Mouse (Mus musculus) layer of hippocampus, postnatal 10 days (tissue): ENCODE results near the gene Mybl2. TPM values are rescaled to one million over a fixed set of nuclear protein-coding genes. Genes with fewer than 3 reads are reported as not detected.
A peak's percentile ranks its signal among the peaks of the same experiment; 100 is the strongest.

Experiments
- DNase-seq, 2 experiments: peaks; one replicate each; pipeline ENCODE4 v3.0.0; 2021; ENCODE audit warnings: low spot score in 2 of 2
- total RNA-seq, 2 experiments: library from RNA; stranded (reverse); gene quantifications; 2 replicates each; pipeline ENCODE4 v1.2.3; 2021

Mybl2 gene
- total RNA-seq, 2 experiments from 2014 or later: 2.6 to 3.4 TPM

DNA sequence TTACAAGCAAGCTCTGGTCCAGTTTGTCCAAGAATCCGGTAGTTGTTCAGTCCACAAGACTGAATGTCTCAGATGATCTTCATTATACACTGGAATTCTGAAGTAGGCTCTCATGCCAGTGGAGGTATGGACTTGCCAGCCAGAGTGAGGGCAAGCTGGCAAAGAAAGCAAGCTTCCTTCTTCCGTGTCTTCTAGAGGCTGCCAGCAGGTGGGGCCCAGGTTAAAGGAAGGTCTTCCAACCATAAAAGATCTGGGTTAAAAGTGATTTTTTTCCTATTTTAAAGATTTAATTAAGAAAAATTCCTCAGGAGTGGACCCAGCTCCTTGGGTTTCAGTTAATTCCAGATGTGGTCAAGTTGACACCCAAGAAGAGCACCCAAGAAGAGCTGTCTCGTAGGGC, 15.7 kb downstream of the Mybl2 start:
- no peak for DNase-seq

DNA sequence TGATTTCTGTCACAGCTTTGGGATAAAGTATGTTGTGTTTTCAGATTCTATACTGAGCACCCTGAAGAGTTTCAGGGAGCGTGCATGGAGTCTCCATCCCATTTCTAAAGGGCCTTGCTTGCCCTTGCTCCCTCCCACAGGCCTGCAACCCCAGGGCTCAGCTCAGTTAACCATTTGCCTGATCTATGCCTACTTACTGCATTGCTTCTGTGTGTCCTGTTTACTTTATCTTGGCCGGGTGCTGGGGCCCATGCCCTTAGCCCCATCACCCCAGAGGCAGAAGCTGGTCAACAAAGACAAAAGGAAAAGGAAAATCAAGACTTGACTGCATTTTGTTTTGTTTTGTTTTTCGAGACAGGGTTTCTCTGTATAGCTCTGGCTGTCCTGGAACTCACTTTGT, 17.1 kb downstream of the Mybl2 start:
- no peak for DNase-seq

DNA sequence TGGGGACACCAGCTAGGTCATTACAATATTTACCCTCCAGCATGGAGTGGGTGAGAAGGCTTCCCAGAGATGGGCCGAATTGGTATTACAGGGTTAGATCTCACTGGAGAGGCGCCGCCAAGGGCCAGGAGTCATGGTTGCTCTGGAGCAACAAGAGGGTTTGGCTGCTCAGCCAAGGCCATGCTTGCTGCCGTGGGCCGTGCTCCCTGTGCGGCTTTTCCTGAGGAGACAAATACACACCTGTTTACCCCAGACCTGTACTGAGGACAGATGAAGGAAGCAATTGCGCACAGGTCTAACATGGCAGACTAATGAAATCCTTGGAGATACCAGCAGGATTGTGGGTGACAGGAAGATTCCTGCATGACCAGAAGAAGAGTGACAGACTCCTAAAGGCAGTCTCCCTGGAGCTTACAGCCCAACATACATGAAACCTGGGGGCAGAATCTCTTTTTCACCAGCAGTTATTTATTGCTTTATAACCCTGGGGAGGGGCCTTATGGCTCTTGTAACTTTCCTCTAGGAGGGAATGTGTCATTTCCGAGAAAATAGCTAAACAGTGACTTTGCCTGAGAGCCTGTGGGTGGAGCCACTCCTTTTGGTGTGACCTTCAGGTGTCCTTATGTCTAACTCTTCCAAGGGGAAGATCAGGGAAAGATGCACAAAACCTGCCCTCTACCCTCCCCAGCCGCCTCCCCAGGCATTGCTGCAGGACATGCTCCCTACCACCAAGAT, 18.7 kb downstream of the Mybl2 start:
- DNase-seq: no peak

DNA sequence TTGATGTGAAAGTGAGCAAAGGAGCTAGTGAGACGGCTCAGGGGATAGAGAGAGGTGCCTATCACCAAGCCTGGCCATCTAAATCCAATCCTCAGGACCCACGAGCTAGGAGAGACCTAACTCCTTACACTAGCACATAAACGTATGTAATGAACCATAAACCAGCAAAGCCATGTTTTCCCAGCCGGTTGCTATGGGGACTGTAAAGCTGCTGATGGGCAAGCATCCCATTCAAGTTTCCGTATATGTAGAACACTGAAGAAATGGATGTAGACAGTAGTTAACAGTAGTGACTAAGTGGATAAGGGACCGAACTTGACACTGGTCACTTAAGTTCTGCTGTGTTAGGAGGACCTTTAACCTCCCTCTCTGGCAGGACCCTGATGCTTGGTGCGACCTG, 19.5 kb downstream of the Mybl2 start:
- no peak for DNase-seq

DNA sequence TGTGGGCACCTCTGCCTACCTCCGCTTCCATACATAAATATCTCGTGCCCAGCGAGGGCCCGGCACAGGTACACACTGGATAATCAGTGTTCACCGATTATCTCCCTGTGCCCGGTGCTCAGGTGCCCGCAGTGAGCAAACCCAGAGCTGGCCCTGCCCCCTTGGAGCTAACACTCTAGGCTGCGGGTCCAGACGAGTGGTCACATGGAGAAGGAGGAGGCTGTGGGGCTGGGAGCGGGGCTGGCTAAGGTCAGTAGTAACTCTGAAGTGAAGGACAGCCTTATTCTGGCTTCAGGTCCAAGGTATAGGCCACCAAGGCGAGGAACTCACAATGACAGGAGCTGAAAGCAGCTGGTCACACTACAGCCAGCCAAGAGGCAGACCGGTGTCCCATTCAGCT, 20.3 kb downstream of the Mybl2 start:
- no peak for DNase-seq

DNA sequence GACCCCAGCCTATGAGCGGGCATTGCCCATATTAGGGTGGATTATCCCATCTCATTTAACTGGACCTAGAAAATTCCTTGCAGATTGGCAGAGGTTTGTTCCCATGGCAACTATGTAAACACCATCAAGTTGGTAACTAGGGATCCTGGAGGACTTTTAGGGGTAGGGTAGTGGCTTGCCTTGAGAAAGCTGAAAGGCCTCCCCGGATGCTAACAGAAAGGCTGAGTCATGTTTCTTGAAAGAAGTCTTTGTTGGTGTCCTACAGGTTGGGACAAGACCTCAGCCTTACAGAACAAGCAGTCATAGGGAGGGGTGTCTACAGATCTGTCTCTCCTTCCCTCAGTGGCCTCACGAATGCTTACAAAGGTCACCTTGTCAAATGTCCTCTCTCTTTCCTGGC, 20.7 kb downstream of the Mybl2 start:
- no peak for DNase-seq

DNA sequence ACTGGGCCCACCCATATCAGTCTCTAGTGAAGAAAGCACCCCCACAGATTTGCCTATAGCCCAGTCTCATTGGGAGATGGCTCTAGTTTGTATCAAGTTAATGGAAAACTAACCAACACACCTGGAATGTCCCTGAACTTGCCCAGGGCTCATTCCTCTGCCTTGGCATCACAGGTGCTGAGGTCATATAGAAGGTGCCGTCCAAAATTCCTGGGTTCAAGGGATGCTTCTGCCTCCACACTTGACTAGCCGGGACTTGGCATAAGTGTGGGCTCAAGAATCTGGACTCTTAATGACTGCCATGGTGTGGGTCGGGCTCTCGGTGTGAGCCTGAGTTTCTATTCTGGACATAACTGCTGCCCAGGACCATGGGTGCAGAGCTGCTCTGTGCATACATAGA, 24.6 kb downstream of the Mybl2 start:
- DNase-seq: no peak

DNA sequence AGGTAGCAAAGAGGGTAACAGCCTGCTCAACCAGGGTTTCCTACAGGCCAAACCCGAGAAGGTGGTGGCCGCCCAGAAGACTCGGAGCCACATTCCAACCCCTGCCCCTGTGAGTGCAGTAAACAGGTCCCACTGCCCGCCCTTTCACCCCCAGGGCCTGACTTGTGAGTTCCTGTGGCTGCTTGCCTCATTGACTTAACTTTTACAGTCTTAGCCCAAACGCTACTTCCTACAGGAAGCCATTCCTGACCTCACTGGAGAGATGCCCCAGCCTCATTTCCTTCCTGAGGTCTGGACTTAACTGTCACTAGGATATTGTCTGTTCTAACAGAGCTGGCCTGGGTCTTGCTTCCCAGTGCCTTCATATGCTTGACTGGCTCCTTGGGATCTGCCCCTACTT, 28.1 kb downstream of the Mybl2 start:
- DNase-seq: no peak

DNA sequence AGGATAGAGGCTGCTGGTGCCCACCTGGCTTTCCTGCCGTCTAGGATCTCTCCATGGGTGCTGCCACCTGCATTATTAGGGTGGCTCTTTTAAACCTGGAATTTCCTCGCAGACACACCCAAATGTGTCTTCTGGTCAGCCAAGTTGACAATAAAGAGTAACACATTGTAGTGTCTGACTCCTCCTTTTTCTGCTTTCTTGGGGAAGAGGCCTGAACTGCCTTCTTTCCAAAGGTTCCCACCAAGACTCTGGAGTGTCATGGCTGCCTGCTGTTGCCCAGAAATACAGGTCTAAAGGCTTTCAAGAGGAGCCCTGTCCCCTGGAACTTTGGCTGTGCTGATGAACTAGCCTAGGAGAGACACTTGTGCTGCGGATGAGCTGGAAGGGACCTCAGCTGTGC, 30.0 kb downstream of the Mybl2 start:
- DNase-seq: no peak

DNA sequence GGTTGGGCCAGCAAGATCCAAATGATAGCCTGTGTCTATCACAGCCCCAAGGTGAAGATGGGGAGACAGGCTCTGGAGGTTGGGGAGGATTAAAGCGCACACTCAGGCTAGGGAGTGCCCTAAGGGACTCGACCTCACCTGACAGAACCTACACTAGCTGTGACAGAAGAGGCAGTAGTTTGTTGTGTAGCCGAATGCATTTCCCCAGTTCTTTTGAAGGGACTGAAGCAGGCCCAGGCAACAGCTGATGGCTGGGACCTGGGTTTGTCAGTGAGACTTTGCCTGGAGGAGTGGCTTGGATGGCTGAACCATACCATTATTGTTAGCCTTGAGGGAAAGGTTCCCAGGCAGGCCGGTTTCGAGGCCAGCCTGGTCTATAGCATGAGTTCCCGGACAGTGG, 30.6 kb downstream of the Mybl2 start:
- DNase-seq: no peak

DNA sequence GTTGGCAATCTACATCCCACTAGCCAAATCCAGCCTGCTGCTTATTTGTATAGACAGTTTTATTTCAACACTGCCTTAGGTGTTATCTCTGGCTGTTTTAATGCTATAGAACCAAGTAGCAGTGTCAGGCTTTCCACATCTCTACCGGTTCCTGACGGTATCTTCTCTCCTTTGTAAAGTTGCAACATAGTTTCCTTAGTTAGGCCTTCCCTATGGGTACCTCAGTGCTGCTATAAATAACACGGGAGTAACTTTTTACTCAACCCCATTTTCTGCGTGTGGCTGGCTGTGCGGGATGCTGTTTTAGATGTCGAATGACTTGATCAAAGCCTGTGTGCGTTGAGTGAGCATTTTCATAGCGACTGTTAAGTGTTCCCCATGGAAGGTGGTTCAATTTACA, 32.1 kb downstream of the Mybl2 start:
- no peak for DNase-seq

DNA sequence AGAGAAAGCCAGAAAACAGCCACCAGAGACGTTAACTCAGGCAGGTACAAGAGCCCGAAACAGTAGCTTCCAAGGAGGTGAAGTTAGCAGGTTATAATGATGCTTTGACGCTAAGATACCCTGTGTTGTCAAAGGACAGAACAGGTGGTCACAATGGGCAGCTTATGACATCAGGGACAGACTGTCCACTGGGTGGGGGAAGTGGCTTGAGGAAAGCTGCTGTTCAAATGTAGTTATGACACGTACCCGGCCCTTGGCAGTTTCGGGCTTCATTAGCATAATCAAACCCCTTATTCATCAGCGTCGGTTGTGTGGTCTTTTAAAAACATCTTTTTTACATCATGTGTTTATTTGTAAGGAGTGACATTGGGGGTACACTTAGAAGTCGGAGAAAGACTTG, 33.2 kb downstream of the Mybl2 start, which contains the start of gene Gtsf1l:
Gene Gtsf1l, minus strand, starts transcription at position 128 of the 400 bp plus-strand sequence.
- no peak for DNase-seq

DNA sequence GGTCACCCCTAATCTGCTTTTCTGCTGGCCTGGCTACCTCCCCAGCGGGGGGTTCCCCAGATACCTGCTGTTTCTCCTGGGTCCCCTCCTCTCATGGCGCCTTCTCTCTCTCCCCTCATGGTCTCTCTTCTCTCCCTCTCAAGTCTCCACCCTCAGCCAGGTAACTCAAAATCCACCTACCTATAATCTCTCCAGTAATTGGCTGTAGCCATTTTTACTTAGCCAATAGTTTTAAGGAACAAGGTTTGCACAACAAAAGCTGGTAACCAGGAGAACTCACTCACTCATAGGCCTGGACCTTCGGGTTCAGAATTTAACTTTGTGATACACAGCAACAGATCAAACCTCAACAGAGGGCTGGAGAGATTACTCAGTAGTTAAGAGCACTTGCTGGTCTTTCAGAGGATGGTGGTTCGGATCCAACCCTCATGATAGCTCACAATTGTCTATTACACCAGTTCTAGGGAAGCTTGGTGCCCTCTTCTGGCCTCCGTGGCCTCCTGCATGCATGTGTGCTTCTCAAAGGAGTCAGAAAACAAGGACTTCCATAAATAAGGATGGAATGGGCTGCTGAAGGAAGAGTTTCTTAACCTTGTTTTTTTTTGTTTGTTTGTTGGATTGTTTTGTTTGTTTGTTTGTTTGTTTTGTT, 35.1 kb downstream of the Mybl2 start:
- no peak for DNase-seq

DNA sequence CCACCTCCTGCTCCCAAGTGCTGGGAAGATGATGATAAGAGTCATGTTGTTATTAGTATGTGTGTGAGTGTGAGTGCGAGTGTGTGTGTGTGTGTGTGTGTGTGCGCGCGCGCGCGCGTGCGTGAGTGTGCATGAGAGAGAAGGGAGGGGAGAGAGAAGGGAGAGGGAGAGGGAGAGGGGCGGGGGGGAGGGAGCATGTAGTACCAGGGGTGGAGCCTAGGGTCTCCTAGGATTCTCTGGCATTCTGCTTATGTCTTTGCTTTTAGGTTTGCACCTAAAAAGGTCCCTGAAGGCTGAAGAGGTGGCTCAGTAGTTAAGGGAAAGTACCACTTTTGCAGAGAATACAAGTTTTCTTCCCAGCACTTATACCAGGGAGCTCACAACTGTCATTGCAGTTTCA, 40.4 kb downstream of the Mybl2 start:
- no peak for DNase-seq

DNA sequence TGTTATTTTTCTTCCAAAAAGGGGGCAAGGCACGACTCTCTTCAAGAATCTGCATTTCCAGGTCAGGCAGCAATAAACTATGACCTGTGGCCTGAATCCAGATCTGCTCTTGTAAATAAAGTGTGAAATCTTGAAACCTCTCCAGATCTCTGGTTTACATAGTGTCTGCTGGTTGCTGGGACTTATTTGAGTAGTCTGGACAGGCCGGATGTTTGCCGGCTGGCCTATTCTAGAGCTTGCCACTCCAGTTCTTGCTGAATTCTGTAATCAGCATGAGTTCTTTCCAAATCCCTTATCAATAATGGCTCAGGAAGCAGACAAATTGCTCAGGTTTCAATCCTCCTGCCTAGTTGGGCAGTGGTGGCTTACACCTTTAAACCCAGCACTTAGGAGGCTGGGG, 41.3 kb downstream of the Mybl2 start:
- no peak for DNase-seq

DNA sequence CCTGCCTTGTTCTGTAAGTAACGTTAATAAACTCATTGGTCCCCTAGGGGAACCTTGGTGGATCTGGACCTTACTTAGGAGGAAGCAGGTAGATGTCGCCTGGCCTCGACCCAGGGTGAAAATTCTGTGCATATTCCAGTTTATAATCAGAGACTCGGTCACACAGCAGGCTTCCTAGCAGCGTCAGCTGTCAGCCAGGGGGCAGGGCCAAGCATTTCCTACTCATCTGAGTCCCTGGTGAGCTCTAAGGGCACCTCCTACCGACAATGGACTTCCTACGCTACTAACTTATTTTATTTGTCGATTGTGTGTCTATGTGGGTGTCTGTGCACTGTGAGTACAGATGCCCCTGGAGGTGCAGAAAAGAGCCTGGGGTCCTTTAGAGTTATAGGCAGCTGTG, 45.4 kb downstream of the Mybl2 start:
- no peak for DNase-seq

DNA sequence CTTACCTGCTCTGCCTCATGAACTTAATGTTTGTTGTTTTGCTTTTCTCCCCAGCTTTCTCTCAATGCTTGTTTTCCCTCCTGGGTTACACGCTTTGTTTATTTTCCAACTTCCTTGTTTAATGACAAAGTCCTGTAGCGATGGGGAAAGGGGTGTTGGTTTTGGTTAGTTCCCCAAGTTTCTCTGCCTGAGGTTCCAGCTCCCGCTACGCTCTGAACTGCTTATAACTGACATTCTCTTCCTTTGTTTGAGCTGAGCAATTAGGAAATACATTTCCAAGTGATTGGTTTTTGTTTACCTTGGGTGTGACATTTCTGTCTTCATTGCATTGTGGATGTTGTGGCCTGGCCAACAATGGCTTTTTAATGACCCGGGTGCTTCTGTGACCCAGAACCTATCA, 46.1 kb downstream of the Mybl2 start:
- no peak for DNase-seq

DNA sequence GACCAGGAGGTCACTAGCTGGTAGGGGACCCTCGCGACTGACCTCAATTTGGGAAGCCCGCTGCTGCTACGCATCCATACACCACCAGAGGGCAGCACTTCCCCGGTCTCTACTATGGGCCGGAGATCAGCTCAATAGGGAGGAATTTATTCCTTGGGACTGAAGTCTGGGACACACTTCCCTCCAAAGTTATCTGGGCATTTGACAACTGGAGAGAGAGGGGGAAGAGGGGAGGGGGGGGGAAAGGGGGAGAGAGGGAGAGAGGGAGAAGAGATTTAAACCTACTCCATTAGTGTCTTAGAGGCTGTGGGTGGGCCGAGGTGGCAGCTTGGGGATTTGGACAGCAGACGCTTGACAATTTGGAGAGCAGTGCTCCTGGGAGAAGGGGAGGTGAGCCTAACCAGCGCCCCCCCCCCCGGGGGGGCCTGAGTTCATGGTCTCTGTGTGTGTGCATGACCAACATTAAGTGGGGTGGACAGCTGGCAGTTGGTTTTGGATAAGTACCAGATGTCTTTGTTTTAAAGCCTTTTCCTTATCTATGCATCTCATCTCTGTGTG, 47.2 kb downstream of the Mybl2 start:
- DNase-seq: peak; percentile 82 to 87

DNA sequence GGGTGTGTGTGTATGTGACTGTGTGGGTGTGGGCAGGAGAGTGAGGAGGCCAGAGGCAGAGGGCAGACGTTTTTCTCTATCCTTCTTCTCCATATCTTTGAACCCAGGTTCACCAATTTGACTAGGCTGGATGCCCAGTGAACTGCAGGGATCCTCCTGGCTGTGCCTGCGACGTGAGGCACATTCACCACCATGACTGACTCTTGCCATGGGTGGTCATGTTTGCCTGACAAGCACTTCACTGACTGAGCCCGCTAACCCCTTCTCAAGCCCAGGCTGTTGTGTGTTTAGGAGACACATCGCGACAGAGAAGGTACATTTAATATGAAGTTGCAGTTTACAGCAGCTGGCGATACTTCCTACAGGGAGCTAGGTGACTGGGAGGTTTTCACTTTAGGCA, 47.7 kb downstream of the Mybl2 start:
- DNase-seq: no peak

DNA sequence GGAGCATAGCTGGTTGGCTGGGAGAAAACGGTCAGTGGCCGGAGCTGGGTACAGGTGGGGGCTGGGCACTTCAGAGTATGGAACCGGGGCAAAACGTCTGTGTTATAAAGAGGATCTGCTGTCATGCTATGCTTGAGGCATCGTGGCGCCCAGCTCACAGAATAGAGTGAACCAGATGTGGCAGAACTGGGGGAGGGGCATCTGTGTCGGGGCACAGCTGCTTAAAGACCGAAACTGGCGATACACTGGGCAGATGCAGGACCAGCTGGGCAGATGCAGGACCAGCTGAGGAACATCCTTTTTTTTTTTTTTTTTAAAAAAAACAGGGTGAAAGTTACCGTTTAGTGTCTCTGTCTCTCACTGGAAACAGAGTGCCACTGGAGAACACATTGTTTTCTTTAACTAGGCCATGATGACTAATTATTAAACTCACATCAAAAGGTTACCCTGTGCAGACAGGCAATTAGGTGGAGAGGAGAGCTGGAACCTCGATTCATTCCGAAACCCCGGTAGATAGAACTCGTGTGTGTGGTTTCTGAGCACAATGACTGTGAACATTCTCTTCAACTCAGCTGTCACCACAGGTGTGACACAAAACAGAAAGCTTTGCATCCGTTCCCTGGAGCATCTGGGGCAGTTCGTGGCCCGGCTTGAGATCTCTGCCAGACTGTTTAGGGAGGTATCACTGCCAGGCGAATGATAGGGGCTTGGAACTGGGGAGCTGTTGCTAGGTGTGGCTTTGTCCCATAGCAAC, 48.6 kb downstream of the Mybl2 start:
- DNase-seq: no peak

DNA sequence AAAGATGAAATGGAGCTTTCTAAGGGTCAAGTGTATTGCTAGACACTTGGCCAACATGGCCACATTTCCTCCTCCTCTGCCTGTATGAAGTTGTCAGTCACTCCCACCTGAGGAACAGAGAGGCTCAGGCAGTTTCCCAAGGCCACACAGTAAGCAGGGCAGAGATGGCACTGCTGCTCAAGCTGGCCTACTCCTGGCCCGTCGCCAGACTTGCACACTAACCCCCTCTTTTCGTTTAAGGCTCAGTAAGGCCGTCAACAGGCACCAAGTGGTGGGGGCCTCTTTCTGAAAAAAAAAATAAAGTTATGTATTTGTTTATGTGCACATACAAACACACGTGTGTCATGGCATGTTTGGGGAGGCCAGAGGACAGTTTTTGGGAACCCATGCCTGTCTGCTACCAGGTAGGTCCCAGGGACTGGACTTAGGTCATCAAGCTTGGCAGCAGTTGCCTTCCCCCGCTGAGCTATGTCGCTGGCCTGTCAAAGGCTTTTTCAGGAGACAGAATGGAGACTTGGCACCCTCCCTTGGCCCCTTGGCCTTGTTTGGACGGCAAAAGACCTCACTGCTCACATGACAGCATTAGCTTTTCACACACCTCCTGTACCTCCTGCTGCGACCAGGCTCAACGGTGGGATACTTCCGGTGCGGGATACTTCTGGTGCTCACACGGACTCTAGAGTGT, 49.7 kb downstream of the Mybl2 start:
- no peak for DNase-seq

DNA sequence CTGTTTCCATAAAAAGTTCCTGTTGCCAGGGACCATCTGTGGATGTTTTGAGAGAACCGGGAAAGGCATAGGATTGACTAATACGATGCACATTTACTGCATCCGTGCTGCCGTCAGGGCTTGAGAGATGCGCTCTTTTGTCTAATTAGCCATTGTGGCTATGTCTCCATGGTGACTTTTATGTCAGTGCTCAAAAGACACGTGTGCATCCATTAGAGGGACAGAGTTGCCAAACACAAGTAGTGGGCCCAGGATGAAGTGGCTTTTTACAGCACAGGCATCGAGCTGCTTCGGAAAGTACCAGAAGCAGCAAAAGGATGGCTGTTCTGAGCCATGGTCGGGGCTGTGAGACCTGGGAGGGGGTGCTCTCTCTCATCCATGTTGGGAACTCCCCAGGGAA, 53.9 kb downstream of the Mybl2 start:
- no peak for DNase-seq
